Mouse (Mus musculus) liver, embryonic 14.5 days (tissue): ENCODE data around the gene Ralgapa2. TPM values are rescaled to one million over a fixed set of nuclear protein-coding genes. Genes with fewer than 3 reads are reported as not detected.

Source experiments
- ATAC-seq: fragments of 200-750 bp; cut with Nextera tagmentation; 2 replicates; pipeline ENCODE4 v1.8.0; 2017; ENCODE audit warnings: moderate number of reproducible peaks, mild to moderate bottlenecking, moderate library complexity; ENCODE audit not compliant: insufficient read depth
- DNase-seq, 3 experiments: peaks; one replicate each; pipeline ENCODE4 v3.0.0-alpha.2; 2012 to 2013; ENCODE audit warnings: low read depth in 3 of 3, low spot score in 3 of 3
- H3K27ac ChIP-seq: fragments of 300-500 bp; sonication (generic); 2 replicates; pipeline ENCODE4 v1.5.1; 2014; ENCODE audit warnings: moderate library complexity, mild to moderate bottlenecking, control low read depth, inconsistent platforms
- H3K27me3 ChIP-seq: fragments of 300-500 bp; sonication (generic); 2 replicates; pipeline ENCODE4 v1.6.1; 2014; ENCODE audit warnings: mild to moderate bottlenecking, low read length, moderate library complexity; ENCODE audit not compliant: control insufficient read depth, insufficient read depth
- H3K36me3 ChIP-seq: fragments of 300-500 bp; sonication (generic); replicated peaks from 2 replicates; pipeline ENCODE4 v1.6.1; 2014; ENCODE audit warnings: low read depth; ENCODE audit not compliant: control insufficient read depth, insufficient read depth
- H3K4me1 ChIP-seq, 2 experiments: fragments of 200-500 bp in 1 of 2; fragments of 300-500 bp in 1 of 2; sonication (generic) in 1 of 2; replicated peaks; 2 replicates each; pipeline ENCODE4 v1.6.1; 2012 to 2014; ENCODE audit warnings: antibody characterized with exemption in 1 of 2, inconsistent platforms in 1 of 2, low read length in 1 of 2; ENCODE audit not compliant: control insufficient read depth in 2 of 2, insufficient read depth in 2 of 2
- H3K4me2 ChIP-seq: fragments of 300-500 bp; sonication (generic); 2 replicates; pipeline ENCODE4 v1.6.1; 2014; ENCODE audit warnings: low read depth, mild to moderate bottlenecking, control low read depth, moderate library complexity
- H3K4me3 ChIP-seq, 2 experiments: fragments of 200-500 bp in 1 of 2; fragments of 300-500 bp in 1 of 2; sonication (generic) in 1 of 2; 2 replicates each; pipeline ENCODE4 v1.5.1; 2012 to 2014; ENCODE audit warnings: low read depth in 2 of 2, low read length in 2 of 2, mild to moderate bottlenecking in 2 of 2, control low read depth in 1 of 2, inconsistent platforms in 1 of 2, moderate library complexity in 1 of 2; ENCODE audit not compliant: insufficient read depth in 1 of 2
- H3K9ac ChIP-seq: fragments of 300-500 bp; sonication (generic); replicated peaks from 2 replicates; pipeline ENCODE4 v1.6.1; 2014; ENCODE audit warnings: mild to moderate bottlenecking, control low read depth, moderate library complexity
- H3K9me3 ChIP-seq: fragments of 300-500 bp; sonication (generic); 2 replicates; pipeline ENCODE4 v1.6.1; 2016; ENCODE audit warnings: low read length, mixed read lengths; ENCODE audit not compliant: control insufficient read depth
- CTCF ChIP-seq: IDR thresholded peaks from 2 replicates; pipeline ENCODE4 v1.5.1; 2016; ENCODE audit warnings: antibody characterized with exemption, low read depth, control low read depth
- EP300 ChIP-seq: IDR thresholded peaks from 2 replicates; pipeline ENCODE4 v1.6.1; 2016; ENCODE audit warnings: antibody characterized with exemption, low read depth
- WGBS: fragments of 180-500 bp; shearing (Covaris S2); extraction: QIAGEN DNeasy Blood & Tissue Kit; methylation state at CpG from one replicate; pipeline ENCODE4 v1.1.7; 2014; ENCODE audit not compliant: insufficient replicate concordance; 5-methylcytosine and 5-hydroxymethylcytosine counted together
- polyA plus RNA-seq, 2 experiments: library from polyadenylated mRNA; depleted of rRNA in 1 of 2; stranded (reverse) in 1 of 2; unstranded in 1 of 2; fragments of >200 nt; fragmentation: Nextera tagmentation in 1 of 2; extraction: Ambion mirVana in 1 of 2; gene quantifications; 2 replicates each; pipeline versions ENCODE4 v1.2.1 to v1.2.3; 2012 to 2014

Ralgapa2 gene
- polyA plus RNA-seq, 2 experiments: 2.1 to 3.6 TPM

- H3K9me3 ChIP-seq: no peaks in the 10 kb centered on the region
- no peaks in the 10 kb centered on the region for H3K36me3 ChIP-seq
- DNase-seq (no peak), ATAC-seq (peak; percentile 54; the same call in 1 of the 2 replicates)
- WGBS: under 1% methylated on average over 68 of the region's 86 CpGs
- H3K4me1 ChIP-seq: no peaks in the 10 kb centered on the region
- H3K27me3 ChIP-seq: peaks cover 96% of the 10 kb centered on the region
- no peak within 1 kb of the TSS for H3K9ac ChIP-seq
- no peak within 1 kb of the TSS for H3K27ac ChIP-seq
- H3K4me2 ChIP-seq: peak within 1 kb of the TSS; percentile 51
- peak within 1 kb of the TSS in 1 of 2 experiments; percentile 46; a peak in 2 of 4 replicates for H3K4me3 ChIP-seq
- no peak for TF ChIP-seq EP300
- TF ChIP-seq CTCF: no peak
Measured at GRCm38 (mm10) chr2:146221076-146221928, 290.8 kb downstream of the Ralgapa2 start, which contains the start of gene Insm1. TSS of gene Insm1 (plus strand) at chr2:146221921.

GRCm38 (mm10) chr2:146220591-146221075 lies 291.5 kb downstream of the Ralgapa2 start:
- no peak for DNase-seq
- no peak overlapping the region for H3K4me2 ChIP-seq
- H3K9ac ChIP-seq: no peak overlapping the region
- H3K27ac ChIP-seq: no peak overlapping the region
- no peaks in the 10 kb centered on the region for H3K9me3 ChIP-seq
- ATAC-seq: no peak
- no peaks in the 10 kb centered on the region for H3K4me1 ChIP-seq
- WGBS: 3% methylated on average over 24 of the region's 24 CpGs
- H3K27me3 ChIP-seq: peaks cover 96% of the 10 kb centered on the region
- no peak for TF ChIP-seq EP300
- TF ChIP-seq CTCF: no peak
- H3K36me3 ChIP-seq: no peaks in the 10 kb centered on the region
- no peak overlapping the region for H3K4me3 ChIP-seq

- no peak overlapping the region for H3K9ac ChIP-seq
- no peaks in the 10 kb centered on the region for H3K4me1 ChIP-seq
- H3K4me2 ChIP-seq: no peak overlapping the region
- peaks cover 92% of the 10 kb centered on the region for H3K27me3 ChIP-seq
- H3K4me3 ChIP-seq: no peak overlapping the region
- H3K9me3 ChIP-seq: no peaks in the 10 kb centered on the region
- 11% methylated on average over 11 of the region's 11 CpGs for WGBS
- no peaks in the 10 kb centered on the region for H3K36me3 ChIP-seq
- no peak overlapping the region for H3K27ac ChIP-seq
- DNase-seq: no peak
- TF ChIP-seq CTCF (no peak), EP300 (no peak)
- no peak for ATAC-seq
Measured at GRCm38 (mm10) chr2:146219791-146220190, 292.4 kb downstream of the Ralgapa2 start.

DNA sequence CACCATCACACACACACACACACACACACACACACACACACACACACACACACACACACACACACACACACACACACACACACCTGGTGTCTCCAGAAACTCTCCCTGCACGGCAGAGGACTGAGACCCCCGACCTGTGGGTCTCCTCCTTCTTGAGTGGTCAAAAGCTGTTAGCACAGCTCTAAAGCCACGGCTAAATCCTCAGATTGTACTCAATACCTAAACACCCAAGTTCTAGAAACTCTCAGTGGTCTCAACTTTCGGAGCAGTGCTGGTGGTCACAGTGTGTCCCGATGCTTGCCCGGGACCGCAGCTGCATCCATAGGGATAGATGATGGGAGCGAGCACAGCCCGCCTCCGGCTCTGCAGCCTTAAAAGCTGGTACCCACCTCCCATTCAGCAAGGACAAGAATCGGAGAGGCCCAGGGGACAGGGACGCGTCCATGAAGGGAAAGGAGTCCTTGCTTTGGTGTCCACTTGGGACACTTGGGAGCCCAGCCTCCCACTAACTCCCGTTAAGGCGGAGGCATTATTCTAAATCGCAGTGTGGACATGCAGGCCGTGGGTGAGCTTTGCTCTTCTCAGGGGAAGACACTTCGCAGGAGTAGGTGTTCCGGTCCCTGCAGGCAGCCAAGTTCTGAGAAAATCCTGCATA lies 293.1 kb downstream of the Ralgapa2 start:
- no peaks in the 10 kb centered on the region for H3K9me3 ChIP-seq
- WGBS: 4% methylated on average over 19 of the region's 19 CpGs
- ATAC-seq (no peak), DNase-seq (no peak)
- H3K9ac ChIP-seq: no peak overlapping the region
- H3K36me3 ChIP-seq: no peaks in the 10 kb centered on the region
- H3K4me2 ChIP-seq: no peak overlapping the region
- no peaks in the 10 kb centered on the region for H3K4me1 ChIP-seq
- TF ChIP-seq CTCF: no peak
- TF ChIP-seq EP300: no peak
- no peak overlapping the region for H3K27ac ChIP-seq
- H3K27me3 ChIP-seq: peaks cover 85% of the 10 kb centered on the region
- H3K4me3 ChIP-seq: no peak overlapping the region

DNA sequence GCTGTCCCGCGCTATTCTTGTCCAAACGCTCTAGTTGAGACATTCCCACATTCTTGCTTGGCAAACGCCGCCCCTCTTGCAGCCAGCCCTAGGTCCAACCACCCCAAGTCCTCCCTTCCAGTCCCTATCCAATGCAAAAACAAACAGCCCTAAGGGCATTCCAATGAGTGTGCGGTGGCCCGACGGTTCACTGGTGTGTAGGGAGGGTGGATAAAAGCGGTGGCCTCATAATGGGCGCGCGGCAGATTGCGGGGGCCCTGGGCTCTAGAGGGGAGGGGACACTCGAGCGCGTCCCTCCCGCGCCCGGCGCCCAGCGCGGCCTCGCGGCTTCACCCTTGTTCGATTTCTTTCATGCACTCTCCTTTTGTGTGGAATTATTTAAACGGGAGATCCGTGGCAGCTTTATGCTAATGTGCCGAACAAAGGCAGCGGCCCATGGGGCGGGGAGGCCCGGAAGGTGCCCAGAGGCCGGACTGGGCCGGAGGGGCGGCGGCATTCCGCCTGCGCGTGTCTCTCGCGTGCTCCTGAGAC lies 293.9 kb downstream of the Ralgapa2 start:
- Histone ChIP-seq H3K4me1 (no peaks in the 10 kb centered on the region), H3K4me2 (no peak overlapping the region), H3K27ac (no peak overlapping the region), H3K27me3 (peaks cover 77% of the 10 kb centered on the region), H3K9me3 (no peaks in the 10 kb centered on the region), H3K4me3 (no peak overlapping the region), H3K9ac (no peak overlapping the region), H3K36me3 (no peaks in the 10 kb centered on the region)
- DNase-seq: no peak
- TF ChIP-seq EP300 (no peak), CTCF (no peak)
- ATAC-seq: no peak
- 2% methylated on average over 40 of the region's 40 CpGs for WGBS
